Mouse (Mus musculus): Measurements from ENCODE around the gene Atp1a1. TPM values are rescaled to one million over a fixed set of nuclear protein-coding genes. Genes with fewer than 3 reads are reported as not detected.

The Atp1a1 gene
- total RNA-seq, 2 experiments from 2014 or later, result 660 to 766 TPM

- intact Hi-C loops (cut with DNase I), result no loop called here
- no peak for DNase-seq (ENCODE audit: low spot score)
Observed at GRCm38 (mm10) chr3:101596686-101597085, 7.8 kb downstream of the Atp1a1 start.

GRCm38 (mm10) chr3:101595866-101596630 lies 8.4 kb downstream of the Atp1a1 start:
- no peak for DNase-seq (ENCODE audit: low spot score)
- intact Hi-C loops (cut with DNase I), result no loop called here

- intact Hi-C loops (cut with DNase I), result no loop called here
- no peak for DNase-seq (ENCODE audit: low spot score)
Observed at GRCm38 (mm10) chr3:101594982-101595381, 9.5 kb downstream of the Atp1a1 start.

GRCm38 (mm10) chr3:101593266-101593651 lies 11.2 kb downstream of the Atp1a1 start:
- intact Hi-C loops (cut with DNase I), result no loop called here
- DNase-seq (ENCODE audit: low spot score), result no peak

GRCm38 (mm10) chr3:101592281-101593265 lies 11.9 kb downstream of the Atp1a1 start:
- no peak for DNase-seq (ENCODE audit: low spot score)
- intact Hi-C loops (cut with DNase I), result no loop called here

GRCm38 (mm10) chr3:101590380-101590779 lies 14.1 kb downstream of the Atp1a1 start:
- intact Hi-C loops (cut with DNase I), result no loop called here
- no peak for DNase-seq (ENCODE audit: low spot score)

- DNase-seq (ENCODE audit: low spot score), result no peak
- intact Hi-C loops (cut with DNase I), result no loop called here
Observed at GRCm38 (mm10) chr3:101588299-101588698, 16.2 kb downstream of the Atp1a1 start.

GRCm38 (mm10) chr3:101586794-101587193 lies 17.7 kb downstream of the Atp1a1 start:
- intact Hi-C loops (cut with DNase I), result no loop called here
- DNase-seq (ENCODE audit: low spot score), result no peak

- DNase-seq (ENCODE audit: low spot score), result no peak
- intact Hi-C loops (cut with DNase I), result no loop called here
Observed at GRCm38 (mm10) chr3:101578072-101578471, 26.4 kb downstream of the Atp1a1 start.

- DNase-seq (ENCODE audit: low spot score), result peak; percentile 22
- intact Hi-C loops (cut with DNase I), result no loop called here
Observed at GRCm38 (mm10) chr3:101577361-101577760, 27.1 kb downstream of the Atp1a1 start.

GRCm38 (mm10) chr3:101575527-101576085 lies 28.9 kb downstream of the Atp1a1 start:
- DNase-seq (ENCODE audit: low spot score), result no peak

GRCm38 (mm10) chr3:101574463-101575193 lies 29.9 kb downstream of the Atp1a1 start:
- intact Hi-C loops (cut with DNase I), result no loop called here
- DNase-seq (ENCODE audit: low spot score), result no peak

More at GRCm38 (mm10) chr3:101575527-101576085, 28.9 kb downstream of the Atp1a1 start:
- intact Hi-C loops (cut with DNase I), result no loop called here

GRCm38 (mm10) chr3:101572991-101573390 lies 31.5 kb downstream of the Atp1a1 start:
- no peak for DNase-seq (ENCODE audit: low spot score)
- intact Hi-C loops (cut with DNase I), result no loop called here

GRCm38 (mm10) chr3:101572174-101572626 lies 32.3 kb downstream of the Atp1a1 start:
- intact Hi-C loops (cut with DNase I), result no loop called here
- DNase-seq (ENCODE audit: low spot score), result no peak

- intact Hi-C loops (cut with DNase I), result no loop called here
Observed at GRCm38 (mm10) chr3:101571515-101572130, 32.9 kb downstream of the Atp1a1 start.

GRCm38 (mm10) chr3:101570747-101571514 lies 33.6 kb downstream of the Atp1a1 start:
- DNase-seq (ENCODE audit: low spot score), result no peak
- intact Hi-C loops (cut with DNase I), result no loop called here

More at GRCm38 (mm10) chr3:101571515-101572130, 32.9 kb downstream of the Atp1a1 start:
- DNase-seq (ENCODE audit: low spot score), result no peak

- no peak for DNase-seq (ENCODE audit: low spot score)
- intact Hi-C loops (cut with DNase I), result no loop called here
Observed at GRCm38 (mm10) chr3:101570246-101570645, 34.2 kb downstream of the Atp1a1 start.

- no peak for DNase-seq (ENCODE audit: low spot score)
- intact Hi-C loops (cut with DNase I), result no loop called here
Observed at GRCm38 (mm10) chr3:101568627-101569026, 35.9 kb downstream of the Atp1a1 start.
